Mouse (Mus musculus) kidney, postnatal 0 days (tissue): ENCODE measurements around the gene Usp29. TPM values are rescaled to one million over a fixed set of nuclear protein-coding genes. Genes with fewer than 3 reads are reported as not detected.

ENCODE experiments used
- ATAC-seq: fragments of 200-750 bp; cut with Nextera tagmentation; replicated peaks from 2 replicates; pipeline ENCODE4 v1.8.0; 2017; ENCODE audit warnings: low read depth, moderate number of reproducible peaks, moderate TSS enrichment, moderate library complexity; ENCODE audit not compliant: low FRiP score
- DNase-seq: peaks from one replicate; pipeline ENCODE4 v3.0.0-alpha.2; 2016; ENCODE audit warnings: low spot score
- H3K27ac ChIP-seq: fragments of 300-500 bp; sonication (generic); 2 replicates; pipeline ENCODE4 v1.5.1; 2014; ENCODE audit warnings: mild to moderate bottlenecking
- H3K27me3 ChIP-seq: fragments of 300-500 bp; sonication (generic); 2 replicates; pipeline ENCODE4 v1.6.1; 2014; ENCODE audit warnings: low read length, mixed read lengths; ENCODE audit not compliant: insufficient read depth
- H3K36me3 ChIP-seq: fragments of 300-500 bp; sonication (generic); 2 replicates; pipeline ENCODE4 v1.6.1; 2014; ENCODE audit warnings: low read length, mixed read lengths; ENCODE audit not compliant: insufficient read depth
- H3K4me1 ChIP-seq: fragments of 300-500 bp; sonication (generic); replicated peaks from 2 replicates; pipeline ENCODE4 v1.6.1; 2014; ENCODE audit warnings: antibody characterized with exemption, low read length, mixed read lengths; ENCODE audit not compliant: insufficient read depth
- H3K4me2 ChIP-seq: fragments of 300-500 bp; sonication (generic); 2 replicates; pipeline ENCODE4 v1.6.1; 2014; ENCODE audit warnings: mild to moderate bottlenecking, low read length, moderate library complexity, mixed read lengths
- H3K4me3 ChIP-seq: fragments of 300-500 bp; sonication (generic); replicated peaks from 2 replicates; pipeline ENCODE4 v1.5.1; 2014; ENCODE audit warnings: low read depth, low read length
- H3K9ac ChIP-seq: fragments of 300-500 bp; sonication (generic); 2 replicates; pipeline ENCODE4 v1.6.1; 2014; ENCODE audit warnings: low read depth, low read length
- H3K9me3 ChIP-seq: fragments of 300-500 bp; sonication (generic); replicated peaks from 2 replicates; pipeline ENCODE4 v1.6.1; 2016; ENCODE audit warnings: low read length, inconsistent platforms, mixed read lengths
- CTCF ChIP-seq: IDR thresholded peaks from 2 replicates; pipeline ENCODE4 v1.5.1; 2016; ENCODE audit warnings: antibody characterized with exemption, low read depth, mild to moderate bottlenecking, moderate library complexity
- WGBS: fragments of 180-500 bp; shearing (Covaris S2); extraction: QIAGEN DNeasy Blood & Tissue Kit; methylation state at CpG from one replicate; pipeline ENCODE4 v1.1.7; 2014; 5-methylcytosine and 5-hydroxymethylcytosine counted together
- polyA plus RNA-seq: library from polyadenylated mRNA; unstranded; fragments of >200 nt; fragmentation: Nextera tagmentation; extraction: Ambion mirVana; gene quantifications from 2 replicates; pipeline ENCODE4 v1.2.1, GENCODE M21; 2015

The Usp29 gene
- polyA plus RNA-seq, 1 experiment from 2014 or later: 1.7 TPM

GRCm38 (mm10) chr7:6919131-6919870 is 188.9 kb downstream of the Usp29 start:
- Histone ChIP-seq H3K4me1 (no peaks in the 10 kb centered on the region; the same call in none of the 2 replicates), H3K27ac (no peak overlapping the region), H3K36me3 (no peaks in the 10 kb centered on the region), H3K9me3 (no peaks in the 10 kb centered on the region), H3K4me2 (no peak overlapping the region), H3K27me3 (no peaks in the 10 kb centered on the region), H3K4me3 (no peak overlapping the region), H3K9ac (no peak overlapping the region)
- DNase-seq: no peak
- ATAC-seq: peak; percentile 65
- 96% methylated on average over 1 of the region's 1 CpGs for WGBS
- no peak for TF ChIP-seq CTCF

DNA sequence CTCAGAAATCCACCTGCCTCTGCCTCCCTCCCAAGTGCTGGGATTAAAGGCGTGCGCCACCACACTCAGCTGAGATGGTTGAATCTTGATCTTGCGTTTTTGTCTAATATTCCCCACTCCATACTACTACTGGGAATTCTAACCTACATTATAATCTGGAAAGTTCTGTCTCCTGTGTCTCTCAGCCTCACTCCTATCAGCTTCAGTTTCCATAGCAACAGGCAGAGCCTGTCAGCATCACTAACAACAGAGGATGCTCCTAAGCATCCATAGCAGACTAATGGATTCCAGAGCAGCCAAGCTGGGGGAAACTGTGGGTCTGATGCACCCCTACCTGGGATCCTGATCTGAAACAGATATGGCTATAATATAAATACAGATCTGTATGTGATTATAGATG is 193.1 kb downstream of the Usp29 start:
- 95% methylated on average over 3 of the region's 3 CpGs for WGBS
- ATAC-seq: no peak
- H3K4me2 ChIP-seq: no peak overlapping the region
- no peak overlapping the region for H3K9ac ChIP-seq
- H3K27me3 ChIP-seq: no peaks in the 10 kb centered on the region
- no peaks in the 10 kb centered on the region for H3K36me3 ChIP-seq
- no peak overlapping the region for H3K27ac ChIP-seq
- no peak for TF ChIP-seq CTCF
- no peaks in the 10 kb centered on the region for H3K9me3 ChIP-seq
- H3K4me3 ChIP-seq: no peak overlapping the region
- DNase-seq: no peak
- H3K4me1 ChIP-seq: no peaks in the 10 kb centered on the region

DNA sequence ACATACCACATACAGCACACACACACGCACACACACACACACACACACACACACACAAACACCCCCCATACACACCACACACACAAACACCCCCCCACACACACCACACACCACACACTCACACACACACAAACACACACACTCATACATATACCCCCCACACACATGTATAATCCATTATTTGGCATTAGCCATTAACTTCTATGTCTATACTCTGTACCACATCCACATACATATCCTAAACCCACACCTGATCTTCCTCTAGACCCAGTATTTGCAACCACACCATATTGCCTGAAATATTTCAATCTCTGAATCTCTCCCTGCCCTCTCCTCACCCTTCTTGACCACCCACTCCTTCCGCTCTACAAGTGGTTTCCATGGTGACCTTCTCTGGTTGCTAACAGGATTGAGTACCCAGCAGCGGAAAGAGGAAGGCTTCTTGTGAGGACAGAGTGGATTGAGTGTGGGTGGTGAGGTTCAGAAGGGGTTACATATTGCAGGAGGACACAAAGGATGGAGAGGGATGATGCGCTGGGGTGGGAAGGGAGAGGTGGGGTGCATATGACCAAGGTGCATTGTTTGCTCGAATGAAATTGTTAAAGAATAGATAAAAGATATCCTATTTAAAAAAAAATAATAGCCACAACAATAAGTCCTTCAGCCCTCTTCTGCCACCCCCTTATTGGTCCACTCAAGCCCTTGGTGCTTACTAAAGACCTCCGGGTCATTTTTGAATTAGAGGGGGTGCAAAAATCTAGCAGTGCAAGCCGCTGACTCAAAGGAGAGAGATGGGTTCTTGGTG is 195.8 kb downstream of the Usp29 start:
- H3K9ac ChIP-seq: no peak overlapping the region
- DNase-seq: no peak
- H3K27ac ChIP-seq: no peak overlapping the region
- ATAC-seq: no peak
- H3K27me3 ChIP-seq: no peaks in the 10 kb centered on the region
- 76% methylated on average over 7 of the region's 7 CpGs for WGBS
- no peaks in the 10 kb centered on the region for H3K4me1 ChIP-seq
- TF ChIP-seq CTCF: no peak
- H3K9me3 ChIP-seq: no peaks in the 10 kb centered on the region
- no peak overlapping the region for H3K4me3 ChIP-seq
- no peak overlapping the region for H3K4me2 ChIP-seq
- H3K36me3 ChIP-seq: no peaks in the 10 kb centered on the region

GRCm38 (mm10) chr7:6926731-6926995 is 196.3 kb downstream of the Usp29 start:
- Histone ChIP-seq H3K4me3 (no peak overlapping the region), H3K4me1 (no peaks in the 10 kb centered on the region), H3K27ac (no peak overlapping the region), H3K9me3 (no peaks in the 10 kb centered on the region), H3K27me3 (no peaks in the 10 kb centered on the region), H3K36me3 (no peaks in the 10 kb centered on the region), H3K9ac (no peak overlapping the region), H3K4me2 (no peak overlapping the region)
- ATAC-seq: no peak
- 90% methylated on average over 4 of the region's 4 CpGs for WGBS
- no peak for TF ChIP-seq CTCF
- DNase-seq: no peak

DNA sequence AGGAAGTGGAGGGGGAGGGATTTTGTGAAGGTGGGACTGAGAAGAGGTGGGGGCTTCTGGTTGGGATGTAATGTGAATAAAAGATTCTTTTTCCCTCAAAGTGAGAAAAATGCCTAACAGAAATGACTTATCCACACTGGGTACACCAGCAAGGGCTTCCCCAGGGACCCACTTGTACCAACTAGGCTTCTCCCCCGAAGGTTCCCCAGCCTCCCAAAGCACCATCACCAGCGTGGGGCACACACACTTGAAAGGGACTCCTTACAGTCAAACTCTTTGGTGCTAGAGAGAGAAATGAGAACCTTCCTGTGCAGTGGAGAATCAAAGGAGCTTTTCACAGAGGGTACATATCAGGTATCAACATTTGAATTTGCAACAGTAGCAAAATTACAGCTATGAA is 198.9 kb downstream of the Usp29 start:
- H3K9ac ChIP-seq: no peak overlapping the region
- H3K27ac ChIP-seq: no peak overlapping the region
- no peaks in the 10 kb centered on the region for H3K27me3 ChIP-seq
- TF ChIP-seq CTCF: no peak
- ATAC-seq (no peak), DNase-seq (no peak)
- no peaks in the 10 kb centered on the region for H3K9me3 ChIP-seq
- no peak overlapping the region for H3K4me2 ChIP-seq
- H3K4me1 ChIP-seq: 0 out of 2 replicates have a peak, but pooled peaks cover 3% of the 10 kb centered on the region
- WGBS: 41% methylated on average over 2 of the region's 2 CpGs
- no peaks in the 10 kb centered on the region for H3K36me3 ChIP-seq
- no peak overlapping the region for H3K4me3 ChIP-seq

- no peak overlapping the region for H3K4me3 ChIP-seq
- 23% methylated on average over 5 of the region's 5 CpGs for WGBS
- H3K9me3 ChIP-seq: no peaks in the 10 kb centered on the region
- H3K27ac ChIP-seq: no peak overlapping the region
- H3K36me3 ChIP-seq: no peaks in the 10 kb centered on the region
- peak; percentile 36 for DNase-seq
- no peaks in the 10 kb centered on the region for H3K27me3 ChIP-seq
- no peak overlapping the region for H3K4me2 ChIP-seq
- TF ChIP-seq CTCF: no peak
- H3K4me1 ChIP-seq: 0 out of 2 replicates have a peak, but pooled peaks cover 3% of the 10 kb centered on the region
- ATAC-seq: no peak
- no peak overlapping the region for H3K9ac ChIP-seq
Measured at GRCm38 (mm10) chr7:6934741-6935140, 204.4 kb downstream of the Usp29 start.
